Mouse (Mus musculus): ENCODE results near the gene Cd68.
"Not testable (repeated sequence)": the region's sequence is repeated elsewhere in the genome, so short reads cannot be mapped to it uniquely, and the experiment has no call there.

Cd68 gene

DNA sequence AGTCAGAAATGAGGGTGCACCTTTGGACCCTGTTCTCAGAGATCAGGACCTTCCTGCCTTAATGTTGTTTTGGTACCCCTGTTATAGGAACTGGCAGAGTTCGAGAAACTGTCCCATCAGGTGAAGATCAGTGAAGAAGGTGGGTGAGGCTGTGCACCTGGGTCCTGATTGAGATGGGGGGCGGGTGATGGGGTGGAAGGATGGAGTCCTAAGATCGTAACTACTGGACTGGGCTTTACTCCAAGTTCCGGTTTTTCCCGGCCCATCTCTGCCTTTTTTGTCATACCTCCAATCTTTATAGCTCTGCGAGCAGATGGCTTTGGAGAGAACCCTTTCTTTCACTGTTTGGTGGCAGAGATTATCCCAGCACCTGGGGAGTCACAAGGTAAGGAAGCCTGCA lies 43.5 kb downstream of the Cd68 start:
- DNase-seq, result no peak

DNA sequence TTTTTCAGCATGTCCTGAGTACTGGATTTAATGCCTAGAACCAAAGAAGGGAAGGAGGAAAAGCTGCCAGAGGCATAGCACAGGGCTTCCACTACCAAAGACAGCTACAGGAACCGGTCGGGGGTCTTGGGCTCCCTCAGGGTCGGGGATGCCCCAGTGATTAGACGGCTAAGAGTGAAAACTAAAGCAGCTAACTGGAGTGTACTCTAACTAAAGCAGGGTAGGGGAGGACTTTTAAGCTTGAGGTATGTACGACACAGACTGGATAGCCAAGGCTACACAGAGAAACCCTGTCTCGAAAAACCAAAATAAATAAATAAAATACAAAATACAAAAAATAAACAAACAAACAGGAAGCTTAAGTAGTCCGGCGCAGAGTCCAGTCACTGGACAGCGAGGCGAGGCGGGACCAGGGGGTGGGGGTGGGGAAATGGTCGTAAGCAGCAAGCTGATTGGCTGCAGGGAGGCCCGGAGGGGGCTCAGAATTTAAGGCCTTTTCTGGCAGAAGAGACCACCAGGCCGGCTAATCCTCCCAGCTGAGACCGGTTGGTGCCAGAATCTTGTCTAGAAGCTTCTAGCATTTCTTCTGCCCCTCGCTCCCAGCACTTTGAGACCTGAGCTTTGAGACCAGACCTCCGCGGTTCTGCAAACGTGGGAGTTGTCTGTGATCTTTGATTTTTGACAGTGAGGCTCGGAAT lies 44.2 kb downstream of the Cd68 start, which contains the start of gene Sat2:
Gene Sat2, plus strand, starts transcription at position 454 of the 698 bp plus-strand sequence.
- DNase-seq, result no peak

DNA sequence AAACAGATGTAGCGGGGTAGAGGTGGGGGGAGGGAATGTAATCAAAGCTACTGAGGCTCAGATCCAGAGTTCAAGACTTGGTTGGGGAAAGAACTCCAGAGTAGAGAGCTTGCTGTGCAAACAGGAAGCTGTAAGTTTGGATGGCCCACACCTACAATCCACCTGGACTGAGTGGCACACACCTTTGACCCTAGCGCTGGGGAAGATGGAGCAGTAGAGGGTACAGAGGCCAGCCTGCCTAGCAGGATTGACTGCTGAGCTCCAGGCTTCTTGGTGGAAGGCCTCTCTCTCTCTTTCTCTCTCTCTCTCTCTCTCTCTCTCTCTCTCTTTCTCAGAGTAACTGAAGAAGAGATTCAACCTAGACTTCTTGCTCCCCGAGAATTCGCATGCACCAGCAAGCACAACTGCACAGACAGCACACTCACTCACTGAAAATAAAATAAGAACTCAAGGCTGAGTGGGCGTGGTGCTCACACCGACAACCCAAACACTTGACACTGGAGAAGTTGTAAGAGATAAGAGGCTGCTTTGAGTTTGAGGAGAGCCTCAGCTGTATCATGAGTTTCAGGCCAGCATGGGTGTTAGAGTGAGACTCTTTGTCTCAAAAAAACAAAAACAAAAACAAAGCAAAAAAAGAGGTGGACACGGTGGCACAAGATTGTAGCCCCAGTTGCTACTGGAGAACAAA lies 45.4 kb downstream of the Cd68 start:
- DNase-seq, result no peak

DNA sequence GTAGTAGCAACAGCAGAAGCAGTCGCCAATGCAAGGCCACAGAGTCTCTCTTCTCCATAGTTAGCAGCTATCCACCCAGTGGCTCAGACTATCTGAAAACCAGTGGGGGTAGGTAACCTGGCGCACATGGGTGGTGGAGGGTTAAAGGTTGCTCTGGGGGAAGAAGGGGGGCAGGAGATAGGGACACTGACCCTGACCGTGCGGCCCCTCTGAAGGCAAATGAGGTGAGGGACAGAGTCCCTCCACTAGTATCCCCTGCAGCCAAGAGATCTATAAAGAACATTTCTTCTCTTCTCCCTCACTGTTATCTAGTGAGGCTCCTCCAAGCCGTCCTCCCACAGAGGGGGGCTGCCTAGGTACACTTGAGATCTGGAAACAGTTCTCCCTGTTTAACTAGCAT lies 48.1 kb downstream of the Cd68 start, which contains the start of gene Shbg:
Gene Shbg, minus strand, starts transcription at position 101 of the 400 bp plus-strand sequence.
- DNase-seq, result no peak

DNA sequence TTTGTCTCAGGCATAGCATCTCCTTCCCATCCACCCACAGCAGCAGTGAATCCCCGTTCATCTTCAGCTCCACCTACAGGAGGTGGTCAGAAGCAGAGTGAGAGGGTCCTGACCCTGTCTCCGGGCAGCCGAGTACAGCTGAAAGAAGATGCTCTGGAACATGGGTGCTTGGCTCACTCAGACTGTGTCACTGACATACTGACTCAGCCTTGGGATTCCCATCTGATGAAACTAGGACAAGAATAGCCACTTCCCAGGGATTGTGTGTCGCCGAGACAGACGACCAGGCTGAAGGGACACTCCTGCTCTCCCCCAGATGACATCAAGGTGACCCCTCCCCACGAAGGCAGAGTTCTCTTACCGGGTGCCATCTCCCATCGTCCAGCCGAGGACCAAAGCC lies 49.2 kb downstream of the Cd68 start:
- DNase-seq, result no peak

DNA sequence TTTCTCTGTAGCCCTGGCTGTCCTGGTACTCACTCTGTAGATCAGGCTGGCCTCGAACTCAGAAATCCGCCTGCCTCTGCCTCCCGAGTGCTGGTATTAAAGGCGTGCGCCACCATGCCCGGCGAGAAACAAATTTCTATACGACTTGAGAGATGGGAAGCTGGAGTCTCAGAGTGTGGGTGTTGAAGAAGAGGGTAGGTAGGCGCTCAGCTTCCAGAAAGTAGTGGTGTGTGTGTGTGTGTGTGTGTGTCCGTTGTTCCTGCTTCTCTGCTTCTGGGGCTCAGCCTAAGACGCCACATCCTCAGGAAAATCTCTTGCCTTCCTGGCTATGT lies 51.7 kb downstream of the Cd68 start:
- DNase-seq, result not testable (repeated sequence)
